Mouse (Mus musculus) spleen, adult 2 months (tissue): ENCODE results near the gene Pxk.

Experiments used
- CTCF ChIP-seq: fragments of 200-500 bp; IDR thresholded peaks from 2 replicates; pipeline ENCODE4 v1.5.1; 2011; ENCODE audit warnings: mild to moderate bottlenecking, inconsistent platforms; ENCODE audit not compliant: insufficient read depth, insufficient read length, insufficient replicate concordance; ENCODE audit errors: extremely low read depth
- POLR2A ChIP-seq: fragments of 200-500 bp; IDR thresholded peaks from 2 replicates; pipeline ENCODE4 v1.6.1; 2011; ENCODE audit warnings: low read depth, low read length, inconsistent platforms

GRCm38 (mm10) chr14:8141131-8141530 is 43.1 kb downstream of the Pxk start:
- TF ChIP-seq CTCF: no peak
- TF ChIP-seq POLR2A: no peak
